Mouse (Mus musculus) neutrophil, adult 65 days (primary cell): ENCODE data around the gene Aqp7. TPM values are rescaled to one million over a fixed set of nuclear protein-coding genes. Genes with fewer than 3 reads are reported as not detected.

Experiments
- total RNA-seq: library from RNA; stranded (reverse); gene quantifications from 2 replicates; pipeline ENCODE4 v1.2.4, GENCODE M21; 2023

The Aqp7 gene
- not detected in 2 replicates for total RNA-seq

DNA sequence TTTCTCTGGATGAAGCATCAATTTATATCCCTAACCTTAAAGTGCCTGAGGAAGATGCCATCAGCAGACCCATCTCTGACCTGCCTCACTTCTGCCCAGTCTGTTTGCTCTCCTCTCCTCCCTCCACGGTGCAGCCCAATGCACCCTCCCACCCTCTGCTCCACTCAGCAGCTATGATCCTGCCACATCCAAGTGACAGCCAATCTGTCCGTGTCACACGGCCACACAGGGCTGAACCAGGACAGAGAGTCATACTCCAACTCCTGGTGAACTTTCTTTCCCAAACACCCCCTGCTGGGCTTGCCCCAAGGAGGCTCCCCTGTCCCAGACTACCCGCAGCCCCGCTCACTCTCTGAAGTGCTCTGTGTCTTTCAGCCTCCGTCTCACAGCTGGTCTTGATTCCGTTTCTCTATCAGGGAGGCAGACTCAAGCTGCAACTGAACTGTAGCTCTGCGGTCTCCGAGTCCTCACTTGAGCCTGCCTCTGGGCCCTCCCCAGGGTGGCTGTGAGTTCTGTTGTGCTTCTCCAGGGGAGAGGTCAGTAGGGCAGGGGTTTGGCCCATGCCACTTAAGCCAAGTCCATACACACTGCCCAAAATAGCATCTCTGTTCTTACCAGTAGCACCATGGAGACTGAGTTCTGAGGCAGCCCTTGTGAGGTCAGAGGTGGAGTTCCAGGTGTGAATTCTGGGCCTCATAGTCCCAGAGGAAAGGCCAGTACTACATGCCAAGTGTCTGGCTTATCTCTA lies at the start of gene Aqp7:
Aqp7 (minus strand) TSS at position 616 of the 748 bp plus-strand sequence.

Other genes with a start within 250 kb of the Aqp7 start
- 59.0 and 68.1 TPM in 2 replicates for gene B4galt1, start 194.1 kb downstream of the Aqp7 start, total RNA-seq
- not detected in 2 replicates for gene Spink4, start 128.1 kb downstream of the Aqp7 start, total RNA-seq
- gene Bag1, start 99.8 kb downstream of the Aqp7 start, total RNA-seq, result 51.3 and 54.6 TPM in 2 replicates
- 48.4 and 52.3 TPM in 2 replicates for gene Chmp5, start 99.7 kb downstream of the Aqp7 start, total RNA-seq
- gene Nfx1, start 77.2 kb downstream of the Aqp7 start, total RNA-seq, result 25.4 and 32.6 TPM in 2 replicates
- gene Aqp3, start 50.0 kb upstream of the Aqp7 start, total RNA-seq, result not detected in 2 replicates
- 20.4 and 27.0 TPM in 2 replicates for gene Nol6, start 76.3 kb upstream of the Aqp7 start, total RNA-seq
- gene Ube2r2, start 87.6 kb upstream of the Aqp7 start, total RNA-seq, result 41.8 and 42.2 TPM in 2 replicates
- gene Ubap2, start 227.0 kb upstream of the Aqp7 start, total RNA-seq, result 22.1 and 24.2 TPM in 2 replicates